Mouse (Mus musculus) gonadal fat pad, adult 2 months (tissue): ENCODE data around the gene Ankrd17. TPM values are rescaled to one million over a fixed set of nuclear protein-coding genes. Genes with fewer than 3 reads are reported as not detected.
"Not testable (repeated sequence)": the region's sequence is repeated elsewhere in the genome, so short reads cannot be mapped to it uniquely, and the experiment has no call there.

Experiments
- DNase-seq: peaks from one replicate; pipeline ENCODE4 v3.0.0-alpha.2; 2012; ENCODE audit warnings: low read depth
- polyA plus RNA-seq: library from polyadenylated mRNA; depleted of rRNA; stranded (reverse); fragments of >200 nt; gene quantifications from 2 replicates; pipeline ENCODE4 v1.2.3, GENCODE M21; 2012

Ankrd17 gene
- polyA plus RNA-seq, 1 experiment = 38.9 TPM

DNA sequence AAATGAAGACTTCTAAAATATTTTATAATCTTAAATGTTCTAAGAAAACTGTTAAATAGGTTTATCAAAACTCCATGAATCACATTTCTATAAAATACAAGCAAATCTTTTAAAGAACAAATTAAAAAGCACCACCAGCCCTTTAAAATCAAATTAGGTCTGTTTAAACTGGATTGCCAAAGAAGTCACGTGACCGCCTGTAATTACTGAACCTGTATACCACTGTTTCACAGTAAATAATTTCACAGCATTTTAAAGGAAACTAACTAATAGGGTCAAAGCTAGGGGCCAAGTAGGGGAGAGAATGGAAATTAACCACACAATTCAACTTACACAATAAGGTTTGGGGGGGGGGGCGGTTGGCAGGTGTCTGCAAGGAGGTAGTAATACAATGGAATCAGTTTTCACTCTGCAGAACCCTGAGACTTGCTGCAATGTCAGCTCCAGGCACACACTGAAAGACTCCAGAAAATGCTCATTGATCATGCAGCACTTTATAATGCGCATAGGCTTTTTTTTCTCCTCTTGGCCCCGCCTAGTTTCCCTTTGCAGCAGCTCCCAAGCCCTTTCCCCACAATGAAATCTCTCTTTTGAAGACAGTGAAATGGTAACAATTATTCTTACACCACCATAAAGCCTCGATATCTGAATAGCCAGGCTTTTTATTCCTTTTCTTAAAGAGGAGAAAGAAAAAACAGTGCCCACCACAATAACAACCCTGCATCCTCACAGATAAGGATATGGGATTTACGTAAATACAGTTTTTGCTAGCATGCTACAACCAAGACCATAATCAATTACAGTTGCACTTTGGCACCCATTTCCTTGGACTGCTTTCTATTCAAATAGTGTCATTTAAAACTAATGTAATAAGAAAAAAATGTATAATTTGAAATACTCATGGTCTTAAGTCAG is 27.9 kb downstream of the Ankrd17 start:
- no peak for DNase-seq

- DNase-seq = no peak
Observed at GRCm38 (mm10) chr5:90332478-90332877, 33.9 kb downstream of the Ankrd17 start.

DNA sequence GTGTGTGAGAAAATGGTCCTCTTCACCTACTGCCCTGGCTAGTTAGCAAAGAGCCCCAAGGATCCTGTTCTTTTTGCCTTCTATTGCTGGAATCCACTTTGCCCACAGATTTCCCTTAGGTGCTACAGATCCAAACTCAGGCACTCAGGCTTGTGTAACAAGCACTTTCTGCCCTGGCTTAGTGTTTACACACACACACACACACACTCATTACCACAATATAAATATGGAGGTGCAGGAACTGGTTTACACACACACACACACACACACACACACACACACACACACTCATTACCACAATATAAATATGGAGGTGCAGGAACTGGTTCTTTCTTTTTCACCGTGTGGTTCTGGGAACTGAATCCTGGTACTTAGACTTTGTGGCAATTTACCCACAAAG is 35.3 kb downstream of the Ankrd17 start:
- no peak for DNase-seq

DNA sequence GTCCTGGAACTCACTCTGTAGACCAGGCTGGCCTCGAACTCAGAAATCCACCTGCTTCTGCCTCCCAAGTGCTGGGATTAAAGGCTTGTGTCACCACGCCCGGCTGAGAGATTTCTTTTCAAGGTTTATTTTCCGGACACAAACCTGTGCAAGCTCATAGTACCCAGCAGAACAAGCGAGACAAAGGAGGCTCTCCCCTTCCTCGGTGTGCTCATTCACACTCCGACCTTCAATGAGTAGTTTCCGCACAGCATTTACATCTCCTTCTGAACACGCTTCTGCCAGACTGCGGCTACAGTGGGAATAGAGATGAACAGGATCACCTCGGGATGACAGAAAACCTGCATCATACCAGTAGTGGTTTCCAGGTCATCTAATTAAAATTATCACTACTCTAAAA is 68.0 kb downstream of the Ankrd17 start:
- no peak for DNase-seq

GRCm38 (mm10) chr5:90289887-90290286 is 76.5 kb downstream of the Ankrd17 start:
- no peak for DNase-seq

GRCm38 (mm10) chr5:90286559-90286958 is 79.8 kb downstream of the Ankrd17 start:
- no peak for DNase-seq

- DNase-seq = no peak
Observed at GRCm38 (mm10) chr5:90280061-90280460, 86.3 kb downstream of the Ankrd17 start.

DNA sequence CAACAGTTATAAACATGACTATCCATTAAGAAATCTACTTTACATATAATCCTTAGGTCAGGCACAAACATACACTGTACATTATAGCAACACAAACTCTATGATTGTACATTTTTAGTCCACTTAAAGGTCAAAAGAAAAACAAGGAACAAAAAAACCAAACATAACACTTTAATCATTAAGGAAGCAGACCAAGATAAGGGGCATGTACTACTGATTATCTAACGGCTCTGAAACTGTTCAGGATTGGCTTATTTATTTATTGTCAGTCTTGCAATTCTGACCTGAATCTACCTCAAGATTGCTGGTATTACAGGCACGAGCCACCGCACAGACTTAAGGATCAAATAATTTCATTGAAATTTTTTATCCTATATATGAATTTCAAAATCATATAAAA is 87.0 kb downstream of the Ankrd17 start:
- DNase-seq = no peak

DNA sequence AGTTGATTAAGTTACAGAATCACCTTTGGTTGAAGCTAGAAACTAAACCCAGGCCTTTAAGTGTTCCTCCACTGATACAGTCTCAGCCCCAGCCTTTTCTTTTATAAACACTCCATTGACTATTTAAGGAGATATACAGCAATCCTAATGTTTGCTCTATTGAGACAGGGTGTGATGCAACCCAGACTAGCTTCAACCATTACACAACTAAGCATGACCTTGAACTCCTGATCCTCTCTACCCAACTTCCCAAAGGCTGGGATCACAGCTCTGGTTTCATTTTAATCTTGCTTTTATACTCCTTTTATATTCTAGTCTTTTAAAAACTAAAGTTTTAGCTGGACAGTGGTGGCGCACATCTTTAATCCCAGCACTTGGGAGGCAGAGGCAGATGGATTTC is 88.9 kb downstream of the Ankrd17 start:
- DNase-seq = no peak

GRCm38 (mm10) chr5:90274806-90275205 is 91.6 kb downstream of the Ankrd17 start:
- no peak for DNase-seq

- not testable (repeated sequence) for DNase-seq
Observed at GRCm38 (mm10) chr5:90262230-90262629, 104.1 kb downstream of the Ankrd17 start.

DNA sequence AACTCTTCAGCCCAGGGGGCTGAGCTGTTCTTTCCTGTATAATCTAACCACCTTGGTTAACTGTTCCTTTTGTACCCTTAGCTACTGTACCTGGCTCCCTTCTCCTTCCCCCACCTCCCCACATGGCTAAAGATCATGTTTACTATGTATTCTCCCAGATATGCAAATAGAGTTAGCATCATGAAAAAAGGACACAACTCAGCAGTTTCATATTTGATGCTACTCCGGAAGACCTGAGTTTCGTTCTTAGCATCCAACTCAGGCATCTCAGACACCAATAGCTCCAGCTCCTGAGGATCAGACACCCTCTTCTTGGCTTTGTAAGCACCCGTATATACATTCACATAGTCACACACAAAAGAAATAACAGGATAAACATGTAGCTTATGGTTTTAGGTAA is 109.4 kb downstream of the Ankrd17 start:
- DNase-seq = no peak

DNA sequence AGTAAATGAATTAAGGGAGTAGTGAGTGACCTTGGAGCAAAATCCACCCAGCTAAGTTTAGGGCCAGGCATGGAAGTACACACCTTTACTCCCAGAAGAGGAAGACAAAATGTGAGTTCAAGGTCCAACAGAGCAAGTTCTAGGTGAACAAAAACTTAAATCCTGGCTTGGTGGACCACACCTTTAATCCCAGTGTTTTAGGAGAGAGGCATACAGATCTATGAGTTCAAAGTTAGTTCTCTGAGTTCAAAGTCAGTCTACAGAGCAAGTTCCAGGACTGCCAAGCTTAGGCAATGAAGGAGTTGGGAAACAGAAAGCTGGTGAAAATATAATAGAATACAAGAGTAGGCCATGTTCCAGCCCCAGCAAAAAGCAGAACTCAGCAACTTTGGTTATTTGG is 118.9 kb downstream of the Ankrd17 start:
- no peak for DNase-seq

- no peak for DNase-seq
Observed at GRCm38 (mm10) chr5:90246987-90247386, 119.4 kb downstream of the Ankrd17 start.

DNA sequence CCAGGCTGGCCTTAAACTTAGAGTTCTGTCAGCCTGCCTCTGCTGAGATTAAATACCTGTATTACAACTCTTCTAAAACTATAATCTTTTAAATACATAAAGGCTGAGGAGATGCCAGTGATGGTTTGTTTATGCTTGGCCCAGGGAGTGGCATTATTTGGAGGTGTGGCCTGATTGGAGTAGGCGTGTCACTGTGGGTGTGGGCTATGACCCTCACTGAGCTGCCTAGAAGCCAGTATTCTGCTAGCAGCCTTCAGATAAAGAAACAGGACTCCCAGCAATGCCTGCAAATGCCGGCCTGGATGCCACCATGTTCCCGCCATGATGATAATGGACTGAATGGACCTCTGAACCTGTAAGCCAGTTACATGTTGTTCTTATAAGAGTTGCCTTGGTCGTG is 119.8 kb downstream of the Ankrd17 start:
- no peak for DNase-seq

DNA sequence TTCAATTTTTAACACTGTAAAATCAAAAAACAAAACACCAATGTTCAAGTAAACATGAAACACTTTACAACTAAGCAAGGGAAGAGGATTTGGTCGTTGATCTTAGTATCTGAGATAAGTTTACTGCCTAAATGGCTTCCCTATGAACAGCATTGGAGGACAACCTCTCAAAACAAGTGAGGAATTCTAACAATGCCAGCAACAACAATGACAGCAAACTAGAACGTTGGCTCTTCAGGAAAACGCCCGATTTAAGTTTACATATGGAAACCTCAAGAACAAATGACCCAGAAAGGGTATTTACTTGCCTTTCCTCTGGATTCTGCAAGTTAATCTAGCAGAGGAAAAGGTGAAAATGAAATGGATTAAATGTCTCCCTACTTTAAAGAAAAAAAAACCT is 121.0 kb downstream of the Ankrd17 start:
- DNase-seq = no peak

DNA sequence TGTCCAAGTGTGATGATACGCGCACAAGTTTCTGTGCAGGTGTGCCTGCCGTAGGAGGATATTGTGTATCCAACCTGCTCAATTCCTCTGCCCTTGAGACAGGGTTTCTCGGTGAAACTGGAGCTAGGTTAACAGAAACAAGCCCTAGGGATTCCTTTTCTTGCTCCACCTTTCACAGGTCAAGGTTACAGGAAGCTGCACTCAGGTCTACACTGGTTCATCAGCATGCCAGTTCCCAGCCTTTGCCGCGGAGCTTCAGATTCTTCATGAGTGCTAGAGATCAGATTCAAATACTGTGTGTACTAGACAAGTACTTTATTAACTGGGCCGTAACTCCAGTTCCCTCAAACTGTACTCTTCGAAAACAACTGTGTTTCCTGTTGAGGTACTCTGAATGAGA is 131.2 kb downstream of the Ankrd17 start:
- no peak for DNase-seq

- no peak for DNase-seq
Observed at GRCm38 (mm10) chr5:90233305-90233704, 133.1 kb downstream of the Ankrd17 start.

- no peak for DNase-seq
Observed at GRCm38 (mm10) chr5:90229760-90230159, 136.6 kb downstream of the Ankrd17 start.

DNA sequence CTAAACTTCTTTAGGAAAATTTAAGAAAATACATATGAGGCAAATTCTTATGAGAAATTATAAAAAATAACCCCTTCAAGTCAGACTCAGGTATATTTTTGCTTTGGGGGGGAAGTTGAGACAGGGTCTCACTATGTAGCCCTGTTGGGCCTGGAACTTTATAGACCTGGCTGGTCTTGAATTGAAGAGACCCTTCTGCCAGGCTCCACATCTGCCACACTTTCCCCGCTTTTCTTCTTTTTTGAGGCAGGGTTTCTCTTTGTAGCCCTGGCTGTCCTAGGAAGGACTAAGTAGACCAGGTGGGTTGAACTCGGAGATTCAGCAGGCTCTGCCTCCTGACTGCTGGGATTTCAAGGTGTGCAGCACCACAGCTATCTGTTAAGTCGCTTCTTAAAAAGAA is 139.7 kb downstream of the Ankrd17 start:
- no peak for DNase-seq

GRCm38 (mm10) chr5:90224730-90225129 is 141.6 kb downstream of the Ankrd17 start:
- DNase-seq = no peak

GRCm38 (mm10) chr5:90223534-90224381 is 142.6 kb downstream of the Ankrd17 start, which contains the start of gene Cox18:
TSS of gene Cox18 (minus strand) at chr5:90224001.
- DNase-seq = peak; percentile 95

GRCm38 (mm10) chr5:90222937-90223336 is 143.4 kb downstream of the Ankrd17 start:
- DNase-seq = no peak
